Mouse (Mus musculus): Measurements from ENCODE around the gene Gm20696. TPM values are rescaled to one million over a fixed set of nuclear protein-coding genes. Genes with fewer than 3 reads are reported as not detected.

The Gm20696 gene
- polyA plus RNA-seq, 1 experiment from 2014 or later = 3.9 TPM

DNA sequence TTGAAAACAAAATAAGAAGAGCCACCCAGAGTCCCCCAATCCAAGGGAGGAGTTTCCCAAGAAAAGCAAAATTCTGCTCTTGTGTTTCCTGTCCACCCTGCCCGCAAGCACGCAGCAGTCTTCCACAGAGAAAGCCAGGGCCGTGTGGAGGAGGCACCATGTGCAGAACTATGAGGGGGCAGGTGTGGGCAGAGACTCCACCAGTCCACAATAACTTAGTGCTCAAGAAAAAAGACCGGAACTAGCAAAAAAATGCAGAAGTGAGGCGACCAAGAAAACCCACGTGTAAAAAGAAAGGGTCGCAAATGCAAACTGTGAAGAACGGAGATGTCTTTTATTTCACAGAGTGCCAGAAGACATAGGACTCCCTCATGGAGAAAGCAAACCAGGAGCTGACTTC lies 371.1 kb downstream of the Gm20696 start:
- no peaks in the 10 kb centered on the region for H3K27me3 ChIP-seq
- ATAC-seq = no peak
- H3K9ac ChIP-seq = no peak overlapping the region
- 0 out of 2 replicates have a peak, but pooled peaks cover 2% of the 10 kb centered on the region for H3K4me1 ChIP-seq
- no peak overlapping the region for H3K4me2 ChIP-seq
- WGBS = 88% methylated on average over 8 of the region's 8 CpGs
- no peak overlapping the region for H3K27ac ChIP-seq
- H3K36me3 ChIP-seq (ENCODE audit: poor library complexity, severe bottlenecking) = no peaks in the 10 kb centered on the region
- no peaks in the 10 kb centered on the region for H3K9me3 ChIP-seq (replicated peaks)
- H3K4me3 ChIP-seq = no peak overlapping the region

DNA sequence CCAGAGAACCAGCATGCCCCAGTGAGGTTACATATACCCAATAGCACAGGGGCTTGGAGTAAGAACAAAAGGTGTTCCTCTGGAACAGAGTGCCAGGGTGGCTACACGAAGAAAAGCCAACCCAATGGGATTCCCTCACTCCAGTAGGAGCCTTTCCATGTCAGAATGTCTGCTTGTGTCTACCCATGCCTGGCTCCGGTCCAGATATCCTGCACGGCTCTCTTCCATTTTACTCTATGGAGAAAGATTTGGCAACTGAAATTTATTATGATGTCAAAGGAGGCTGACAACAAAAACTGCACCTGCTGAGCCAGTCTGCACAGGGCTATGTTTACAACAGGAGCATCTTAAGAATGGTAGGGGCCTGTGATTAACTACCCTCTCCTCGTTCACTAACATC lies 377.4 kb downstream of the Gm20696 start:
- H3K36me3 ChIP-seq (ENCODE audit: poor library complexity, severe bottlenecking) = no peaks in the 10 kb centered on the region
- H3K4me3 ChIP-seq = no peak overlapping the region
- no peaks in the 10 kb centered on the region for H3K27me3 ChIP-seq
- no peak overlapping the region for H3K9ac ChIP-seq
- H3K27ac ChIP-seq = no peak overlapping the region
- no peak overlapping the region for H3K4me2 ChIP-seq
- no peaks in the 10 kb centered on the region for H3K9me3 ChIP-seq (replicated peaks)
- ATAC-seq = no peak
- 56% methylated on average over 4 of the region's 4 CpGs for WGBS
- H3K4me1 ChIP-seq = peaks cover 17% of the 10 kb centered on the region

DNA sequence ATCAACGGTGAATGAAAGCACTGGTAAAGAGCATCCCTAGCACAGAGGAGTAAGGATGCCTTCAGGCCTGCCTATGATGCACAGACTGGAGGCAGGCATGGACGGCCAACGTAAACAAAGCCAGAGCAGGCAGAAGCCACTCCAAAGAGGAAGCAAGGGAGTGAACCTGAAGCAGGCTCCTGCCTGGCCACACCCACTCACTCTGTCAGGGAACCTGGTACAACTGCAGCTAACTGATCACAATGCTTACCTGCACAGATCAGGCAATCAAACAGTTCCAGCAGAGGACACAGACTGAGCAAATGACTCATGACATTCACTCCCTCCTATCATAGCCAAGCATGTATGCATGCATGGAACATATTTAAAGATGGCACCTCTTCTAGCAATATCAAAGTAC lies 381.6 kb downstream of the Gm20696 start:
- Histone ChIP-seq H3K4me2 (no peak overlapping the region), H3K9me3 (replicated peaks) (no peaks in the 10 kb centered on the region), H3K4me1 (peaks cover 24% of the 10 kb centered on the region), H3K27me3 (no peaks in the 10 kb centered on the region), H3K36me3 (ENCODE audit: poor library complexity, severe bottlenecking) (no peaks in the 10 kb centered on the region), H3K27ac (no peak overlapping the region), H3K9ac (no peak overlapping the region), H3K4me3 (no peak overlapping the region)
- 70% methylated on average over 3 of the region's 3 CpGs for WGBS
- ATAC-seq = no peak

DNA sequence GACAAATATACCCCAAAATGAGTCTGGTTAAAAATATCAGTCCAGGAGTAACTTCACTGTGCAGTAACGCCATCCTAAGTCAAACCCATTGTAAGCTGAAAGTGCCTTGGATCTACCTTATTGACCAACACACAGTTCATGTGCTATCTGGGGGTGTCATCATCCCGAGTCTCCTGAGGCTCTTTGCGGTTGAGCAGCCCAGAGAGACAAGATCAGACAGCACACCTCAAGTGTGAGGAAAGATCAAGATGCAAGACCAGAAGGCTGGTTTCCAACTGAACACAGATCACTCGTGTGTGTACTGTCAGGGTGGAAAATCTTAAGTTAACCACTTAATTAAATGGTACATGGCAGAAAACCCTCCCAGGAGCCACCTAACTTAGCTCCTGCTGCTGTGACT lies 382.6 kb downstream of the Gm20696 start:
- Histone ChIP-seq H3K9ac (no peak overlapping the region), H3K27me3 (no peaks in the 10 kb centered on the region), H3K4me2 (no peak overlapping the region), H3K4me1 (peaks cover 15% of the 10 kb centered on the region), H3K4me3 (no peak overlapping the region), H3K27ac (no peak overlapping the region), H3K9me3 (replicated peaks) (no peaks in the 10 kb centered on the region), H3K36me3 (ENCODE audit: poor library complexity, severe bottlenecking) (no peaks in the 10 kb centered on the region)
- 90% methylated on average over 4 of the region's 4 CpGs for WGBS
- ATAC-seq = no peak

DNA sequence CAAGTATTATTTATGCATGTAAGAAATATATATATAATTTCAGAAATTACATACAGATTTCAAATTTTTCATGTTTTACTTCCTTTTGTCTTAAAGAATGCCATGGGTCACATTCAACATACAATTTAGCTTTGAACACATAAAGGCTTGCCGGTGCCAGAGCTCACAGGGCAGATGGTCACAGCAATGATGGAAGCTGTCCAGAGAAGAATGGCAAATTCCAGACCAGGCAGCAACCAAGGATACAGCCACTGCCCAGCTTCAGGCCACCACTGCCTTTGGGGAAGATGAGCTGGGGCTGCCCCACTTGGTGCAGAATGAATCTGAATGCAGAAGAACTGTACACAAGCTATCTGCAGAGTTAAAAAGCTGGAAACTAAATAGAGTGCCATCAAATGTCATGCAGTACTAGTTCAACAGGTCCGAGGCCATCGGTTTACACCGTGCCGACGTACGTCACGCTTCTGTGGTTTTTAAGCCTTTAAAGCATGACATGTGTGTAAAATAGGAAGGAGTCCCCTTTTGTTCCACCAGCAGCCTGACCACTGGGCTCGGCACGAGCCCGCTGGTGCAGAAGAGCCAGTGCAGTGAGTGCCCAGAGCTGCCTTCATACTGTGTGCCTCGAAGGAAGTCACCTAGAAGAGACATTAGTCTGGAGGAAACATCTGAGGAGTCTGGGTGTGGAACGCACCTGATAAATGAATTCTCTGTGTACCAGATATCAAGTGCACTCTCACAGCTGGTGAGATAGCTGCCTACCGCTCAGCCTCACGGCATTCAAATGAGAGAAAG lies 383.5 kb downstream of the Gm20696 start:
- Histone ChIP-seq H3K4me2 (no peak overlapping the region), H3K27me3 (no peaks in the 10 kb centered on the region), H3K9ac (no peak overlapping the region), H3K9me3 (replicated peaks) (no peaks in the 10 kb centered on the region), H3K36me3 (ENCODE audit: poor library complexity, severe bottlenecking) (no peaks in the 10 kb centered on the region), H3K4me1 (peaks cover 14% of the 10 kb centered on the region), H3K27ac (no peak overlapping the region), H3K4me3 (no peak overlapping the region)
- no peak for ATAC-seq
- 71% methylated on average over 15 of the region's 15 CpGs for WGBS

DNA sequence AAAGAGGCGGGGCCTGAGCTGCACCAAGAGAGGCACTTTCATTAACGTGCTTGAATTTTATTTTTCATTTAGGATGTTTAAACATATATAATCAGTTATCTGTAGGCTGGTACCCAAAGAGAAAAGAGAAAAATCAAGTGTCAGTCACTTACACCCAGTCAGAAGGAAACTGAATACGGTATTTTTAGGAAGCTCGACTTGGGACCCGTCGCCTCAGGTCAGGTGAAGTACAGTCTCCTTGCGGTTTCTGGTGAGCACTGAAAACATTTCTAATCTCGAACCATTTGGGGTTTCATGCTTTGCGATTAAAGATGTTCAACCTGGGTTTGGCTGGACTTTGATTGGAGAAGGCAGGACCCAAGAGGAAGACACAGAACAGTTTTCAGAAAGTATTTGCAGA lies 385.2 kb downstream of the Gm20696 start:
- no peak for ATAC-seq
- no peaks in the 10 kb centered on the region for H3K9me3 ChIP-seq (replicated peaks)
- peaks cover 16% of the 10 kb centered on the region for H3K4me1 ChIP-seq
- H3K27me3 ChIP-seq = no peaks in the 10 kb centered on the region
- WGBS = 95% methylated on average over 9 of the region's 9 CpGs
- H3K4me2 ChIP-seq = no peak overlapping the region
- H3K36me3 ChIP-seq (ENCODE audit: poor library complexity, severe bottlenecking) = no peaks in the 10 kb centered on the region
- no peak overlapping the region for H3K27ac ChIP-seq
- H3K9ac ChIP-seq = no peak overlapping the region
- H3K4me3 ChIP-seq = no peak overlapping the region

DNA sequence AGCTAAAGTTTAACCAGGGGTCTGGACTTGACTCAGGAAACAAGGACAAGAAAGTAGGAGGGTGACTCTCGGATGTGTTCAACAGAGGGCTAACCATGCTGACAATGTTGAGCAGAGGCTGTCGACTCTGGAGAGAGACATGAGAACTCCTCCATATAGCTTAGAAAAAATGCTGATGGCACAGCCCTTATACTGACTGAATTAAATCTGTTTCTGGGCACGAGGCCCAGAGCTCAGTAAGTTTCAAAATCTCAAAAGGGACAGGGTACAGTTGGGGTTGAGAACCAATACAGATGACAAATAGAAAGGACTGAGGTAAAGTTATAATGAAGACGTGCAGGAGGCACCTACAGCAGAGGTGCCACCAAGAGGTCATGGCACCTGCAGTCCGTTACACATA lies 386.0 kb downstream of the Gm20696 start:
- H3K9ac ChIP-seq = no peak overlapping the region
- no peaks in the 10 kb centered on the region for H3K36me3 ChIP-seq (ENCODE audit: poor library complexity, severe bottlenecking)
- no peak overlapping the region for H3K4me3 ChIP-seq
- H3K27ac ChIP-seq = no peak overlapping the region
- 67% methylated on average over 5 of the region's 5 CpGs for WGBS
- H3K4me2 ChIP-seq = no peak overlapping the region
- no peaks in the 10 kb centered on the region for H3K9me3 ChIP-seq (replicated peaks)
- no peaks in the 10 kb centered on the region for H3K27me3 ChIP-seq
- ATAC-seq = no peak
- H3K4me1 ChIP-seq = peaks cover 22% of the 10 kb centered on the region

DNA sequence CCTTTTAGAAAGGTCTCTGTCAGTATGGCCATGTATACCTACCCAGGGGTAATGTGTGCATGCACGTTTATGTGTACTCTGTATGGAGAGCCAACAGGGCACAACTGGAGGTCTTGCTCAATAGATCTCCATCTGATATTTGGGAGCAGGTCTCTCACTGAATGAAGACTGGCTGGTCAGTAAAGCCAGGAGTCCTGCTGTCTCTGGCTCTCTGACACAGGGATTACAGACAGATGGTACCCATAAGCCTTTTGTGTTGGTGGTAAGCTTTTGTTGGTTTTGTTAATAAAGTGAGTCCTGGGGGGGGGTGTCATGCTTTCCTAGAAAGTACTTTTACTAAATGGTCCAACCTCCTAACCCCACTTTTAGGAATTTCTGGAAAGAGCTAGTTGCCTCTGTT lies 389.3 kb downstream of the Gm20696 start:
- H3K27ac ChIP-seq = no peak overlapping the region
- H3K4me1 ChIP-seq = peaks cover 12% of the 10 kb centered on the region
- H3K36me3 ChIP-seq (ENCODE audit: poor library complexity, severe bottlenecking) = no peaks in the 10 kb centered on the region
- no peak for ATAC-seq
- H3K9ac ChIP-seq = no peak overlapping the region
- H3K4me3 ChIP-seq = no peak overlapping the region
- H3K9me3 ChIP-seq (replicated peaks) = no peaks in the 10 kb centered on the region
- 71% methylated on average over 1 of the region's 1 CpGs for WGBS
- no peaks in the 10 kb centered on the region for H3K27me3 ChIP-seq
- no peak overlapping the region for H3K4me2 ChIP-seq

DNA sequence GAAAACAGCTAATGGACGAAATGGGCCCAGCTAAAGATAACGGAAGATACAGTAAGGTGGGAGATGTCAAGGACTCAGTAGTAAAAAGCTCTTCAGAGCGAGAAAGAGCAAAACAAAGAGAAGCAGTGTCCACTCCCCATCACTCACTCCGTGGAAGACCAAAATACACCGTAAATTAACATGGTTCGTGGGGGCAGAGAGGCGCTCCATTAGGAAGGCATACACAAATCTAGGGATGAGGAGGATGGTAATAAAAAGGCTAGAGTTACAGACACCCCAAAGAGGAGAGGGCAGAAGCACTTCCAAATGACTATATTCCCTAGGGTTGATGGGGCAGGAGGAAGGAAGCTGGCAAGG lies 390.3 kb downstream of the Gm20696 start:
- H3K4me3 ChIP-seq = no peak overlapping the region
- no peaks in the 10 kb centered on the region for H3K9me3 ChIP-seq (replicated peaks)
- no peak overlapping the region for H3K9ac ChIP-seq
- WGBS = 80% methylated on average over 7 of the region's 7 CpGs
- no peaks in the 10 kb centered on the region for H3K27me3 ChIP-seq
- H3K27ac ChIP-seq = no peak overlapping the region
- H3K36me3 ChIP-seq (ENCODE audit: poor library complexity, severe bottlenecking) = no peaks in the 10 kb centered on the region
- ATAC-seq = no peak
- H3K4me2 ChIP-seq = no peak overlapping the region
- H3K4me1 ChIP-seq = peaks cover 12% of the 10 kb centered on the region

DNA sequence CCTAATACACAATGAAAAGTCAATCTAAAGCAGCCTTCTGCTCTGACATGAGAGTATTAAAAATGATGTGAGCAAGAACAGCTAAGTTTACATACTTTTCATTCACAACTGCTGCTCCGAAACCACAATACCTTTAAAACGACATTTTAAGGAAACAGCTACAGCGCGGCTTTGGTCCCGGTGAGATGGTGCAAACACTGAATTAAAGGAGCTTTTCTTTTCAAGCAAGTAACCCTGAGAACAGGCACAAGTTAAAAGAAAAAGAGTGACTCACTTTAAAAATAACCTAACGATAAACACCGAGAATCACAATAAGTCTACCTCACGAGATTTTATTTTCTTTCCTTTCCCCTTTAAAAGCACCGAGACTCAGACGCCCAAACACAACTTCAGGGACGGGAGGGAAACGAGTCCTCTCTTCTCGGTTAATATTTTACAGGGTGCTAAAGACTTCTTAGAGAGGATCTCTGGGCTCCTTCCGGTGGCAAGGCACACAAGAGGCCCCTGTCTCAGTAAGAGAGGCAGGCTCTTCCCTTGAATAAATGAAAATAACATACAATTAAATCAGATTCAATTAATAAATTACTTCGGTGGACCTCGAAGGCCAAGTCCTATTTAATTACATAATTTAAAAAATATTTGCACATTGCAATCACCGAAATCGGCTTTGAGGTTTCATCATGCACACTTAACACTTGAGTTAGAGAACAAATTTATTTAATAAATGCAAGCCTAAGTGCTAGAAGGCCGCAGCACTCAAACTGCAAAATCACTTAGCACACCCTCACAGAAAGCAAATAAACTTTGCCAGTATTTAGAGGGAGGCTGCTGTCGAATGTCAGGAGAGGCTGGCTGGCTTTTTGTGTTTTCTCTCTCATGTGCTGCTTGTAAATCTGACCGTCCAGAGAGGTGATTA lies 391.0 kb downstream of the Gm20696 start:
- 46% methylated on average over 21 of the region's 21 CpGs for WGBS
- Histone ChIP-seq H3K27ac (no peak overlapping the region), H3K4me2 (no peak overlapping the region), H3K4me1 (peaks cover 9% of the 10 kb centered on the region), H3K4me3 (no peak overlapping the region), H3K9ac (no peak overlapping the region), H3K27me3 (no peaks in the 10 kb centered on the region), H3K9me3 (replicated peaks) (no peaks in the 10 kb centered on the region), H3K36me3 (ENCODE audit: poor library complexity, severe bottlenecking) (no peaks in the 10 kb centered on the region)
- ATAC-seq = no peak

DNA sequence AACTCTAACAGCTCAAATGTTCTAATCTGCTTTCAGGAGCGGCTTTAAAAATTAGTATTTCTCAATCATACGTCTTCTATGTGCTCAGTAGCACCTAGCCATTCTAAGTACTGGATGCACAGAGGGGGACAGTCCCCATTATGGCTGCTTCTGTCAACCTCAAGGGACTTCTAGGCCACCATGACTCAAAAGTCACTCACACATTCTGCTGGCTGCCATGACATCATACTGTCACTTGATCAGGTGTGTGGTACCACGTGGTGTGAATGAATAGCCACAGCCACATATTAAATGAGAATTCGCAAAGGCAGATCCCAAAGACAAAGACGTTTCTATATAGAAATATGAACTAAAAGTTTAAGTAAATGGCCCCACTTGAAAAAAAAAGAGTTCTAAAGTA lies 391.9 kb downstream of the Gm20696 start:
- Histone ChIP-seq H3K36me3 (ENCODE audit: poor library complexity, severe bottlenecking) (no peaks in the 10 kb centered on the region), H3K9ac (no peak overlapping the region), H3K9me3 (replicated peaks) (no peaks in the 10 kb centered on the region), H3K27ac (no peak overlapping the region), H3K4me1 (peaks cover 12% of the 10 kb centered on the region; the same call in 1 of the 2 replicates), H3K27me3 (no peaks in the 10 kb centered on the region), H3K4me2 (no peak overlapping the region), H3K4me3 (no peak overlapping the region)
- ATAC-seq = no peak
- 89% methylated on average over 5 of the region's 5 CpGs for WGBS

DNA sequence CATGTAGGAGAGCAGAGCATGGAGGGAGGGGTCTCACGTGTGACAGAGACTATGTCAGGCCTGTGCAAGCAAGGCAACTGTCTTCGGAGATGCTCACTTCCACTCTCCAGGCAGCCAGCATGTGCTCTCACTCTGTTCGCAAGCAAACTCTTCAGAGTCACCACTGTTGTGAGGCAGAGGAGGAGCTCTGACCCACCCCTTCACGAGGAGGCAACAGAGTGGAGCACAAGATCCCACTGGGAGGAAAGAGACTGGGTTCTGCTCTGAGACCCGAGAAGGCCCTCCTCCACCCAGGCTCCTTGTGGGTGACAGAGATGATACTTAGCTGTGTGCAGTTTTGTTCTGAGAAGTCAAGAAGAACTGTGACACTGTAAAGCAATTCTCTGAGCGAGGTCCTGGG lies 392.4 kb downstream of the Gm20696 start:
- 84% methylated on average over 6 of the region's 6 CpGs for WGBS
- Histone ChIP-seq H3K4me3 (no peak overlapping the region), H3K27me3 (no peaks in the 10 kb centered on the region), H3K4me2 (no peak overlapping the region), H3K9me3 (replicated peaks) (no peaks in the 10 kb centered on the region), H3K27ac (no peak overlapping the region), H3K36me3 (ENCODE audit: poor library complexity, severe bottlenecking) (no peaks in the 10 kb centered on the region), H3K4me1 (peaks cover 15% of the 10 kb centered on the region; the same call in 1 of the 2 replicates), H3K9ac (no peak overlapping the region)
- no peak for ATAC-seq
